Mouse (Mus musculus) heart, embryonic 14.5 days (tissue): ENCODE measurements around the gene Fnip2. TPM values are rescaled to one million over a fixed set of nuclear protein-coding genes. Genes with fewer than 3 reads are reported as not detected.
A peak's percentile ranks its signal among the peaks of the same experiment; 100 is the strongest.

Experiments used
- ATAC-seq: fragments of 200-750 bp; cut with Nextera tagmentation; 2 replicates; pipeline ENCODE4 v1.8.0; 2017; ENCODE audit warnings: low read depth, moderate TSS enrichment; ENCODE audit not compliant: insufficient number of reproducible peaks, insufficient read depth, low FRiP score
- H3K27ac ChIP-seq, 2 experiments: fragments of 200-500 bp in 1 of 2; fragments of 300-500 bp in 1 of 2; sonication (generic) in 1 of 2; replicated peaks in 1 of 2; 2 replicates each; pipeline ENCODE4 v1.5.1; 2012 to 2014; ENCODE audit warnings: low read depth in 2 of 2, low read length in 2 of 2, control low read depth in 1 of 2, mild to moderate bottlenecking in 1 of 2, mixed read lengths in 1 of 2; ENCODE audit not compliant: control insufficient read depth in 1 of 2, insufficient read depth in 1 of 2
- H3K27me3 ChIP-seq: fragments of 300-500 bp; sonication (generic); 2 replicates; pipeline ENCODE4 v1.6.1; 2014; ENCODE audit warnings: mild to moderate bottlenecking, low read length, control low read depth; ENCODE audit not compliant: control insufficient read depth, insufficient read depth
- H3K36me3 ChIP-seq: fragments of 300-500 bp; sonication (generic); 2 replicates; pipeline ENCODE4 v1.6.1; 2014; ENCODE audit warnings: mild to moderate bottlenecking, control low read depth, low read length, mixed read lengths; ENCODE audit not compliant: control insufficient read depth, insufficient read depth
- H3K4me1 ChIP-seq, 2 experiments: fragments of 200-500 bp in 1 of 2; fragments of 300-500 bp in 1 of 2; sonication (generic) in 1 of 2; 2 replicates each; pipeline ENCODE4 v1.6.1; 2012 to 2014; ENCODE audit warnings: low read length in 2 of 2, control low read depth in 1 of 2, mixed read lengths in 1 of 2; ENCODE audit not compliant: control insufficient read depth in 2 of 2, insufficient read depth in 2 of 2
- H3K4me2 ChIP-seq: fragments of 300-500 bp; sonication (generic); 2 replicates; pipeline ENCODE4 v1.6.1; 2014; ENCODE audit warnings: mild to moderate bottlenecking, low read length
- H3K4me3 ChIP-seq, 2 experiments: fragments of 200-500 bp in 1 of 2; fragments of 300-500 bp in 1 of 2; sonication (generic) in 1 of 2; 2 replicates each; pipeline ENCODE4 v1.5.1; 2012 to 2014; ENCODE audit warnings: low read length in 2 of 2, mild to moderate bottlenecking in 2 of 2, control low read depth in 1 of 2, low read depth in 1 of 2, moderate library complexity in 1 of 2; ENCODE audit not compliant: control insufficient read depth in 1 of 2, insufficient read depth in 1 of 2
- H3K9ac ChIP-seq: fragments of 300-500 bp; sonication (generic); 2 replicates; pipeline ENCODE4 v1.6.1; 2014; ENCODE audit warnings: mild to moderate bottlenecking, low read length
- H3K9me3 ChIP-seq: fragments of 300-500 bp; sonication (generic); 2 replicates; pipeline ENCODE4 v1.6.1; 2016; ENCODE audit warnings: low read length, control low read depth; ENCODE audit not compliant: control insufficient read depth
- WGBS: fragments of 180-500 bp; shearing (Covaris S2); extraction: QIAGEN DNeasy Blood & Tissue Kit; methylation state at CpG from one replicate; pipeline ENCODE4 v1.1.7; 2014; 5-methylcytosine and 5-hydroxymethylcytosine counted together
- polyA plus RNA-seq: library from polyadenylated mRNA; unstranded; fragments of >200 nt; fragmentation: Nextera tagmentation; extraction: Ambion mirVana; gene quantifications from 2 replicates; pipeline ENCODE4 v1.2.1, GENCODE M21; 2014

Gene Fnip2
- polyA plus RNA-seq, 1 experiment from 2014 or later = 4.3 TPM

DNA sequence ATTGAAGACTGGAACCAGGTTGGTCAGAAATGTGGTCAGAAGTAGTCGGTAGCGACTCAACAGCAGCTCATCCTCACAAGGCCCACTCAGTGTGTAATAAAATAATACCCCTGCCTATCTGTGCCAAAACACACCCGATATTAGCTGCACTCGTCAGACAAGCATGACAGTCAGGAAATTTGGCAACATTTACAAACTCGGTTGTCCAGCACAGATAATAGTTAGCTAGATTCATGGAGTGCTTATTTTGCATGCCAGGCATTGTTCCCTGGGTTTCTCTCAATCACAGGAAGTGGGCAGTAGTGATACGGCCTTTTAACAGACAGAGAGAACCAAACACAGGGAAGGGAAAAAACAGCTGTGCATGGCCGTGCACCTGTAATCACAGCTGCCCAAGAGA, 30.6 kb downstream of the Fnip2 start:
- H3K36me3 ChIP-seq = no peaks in the 10 kb centered on the region
- no peak overlapping the region; a peak in 1 of 4 replicates for H3K27ac ChIP-seq
- no peak overlapping the region for H3K9ac ChIP-seq
- H3K4me2 ChIP-seq = no peak overlapping the region
- peaks cover 9 to 16% of the 10 kb centered on the region in 2 experiments for H3K4me1 ChIP-seq
- H3K4me3 ChIP-seq = no peak overlapping the region
- ATAC-seq = no peak
- no peaks in the 10 kb centered on the region for H3K9me3 ChIP-seq
- no peaks in the 10 kb centered on the region for H3K27me3 ChIP-seq
- 63% methylated on average over 7 of the region's 7 CpGs for WGBS

- no peaks in the 10 kb centered on the region for H3K27me3 ChIP-seq
- H3K9me3 ChIP-seq = no peaks in the 10 kb centered on the region
- peak; percentile 77 for ATAC-seq
- H3K27ac ChIP-seq = peak overlapping the region; percentile 66 to 86
- 0 out of 4 replicates have a peak overlapping the region, but pooled peaks of 1 of the 2 experiments have one; percentile 11 for H3K4me3 ChIP-seq
- peaks cover 16 to 33% of the 10 kb centered on the region in 2 experiments for H3K4me1 ChIP-seq
- 15% methylated on average over 9 of the region's 9 CpGs for WGBS
- peak overlapping the region; percentile 51; the same call in 1 of the 2 replicates for H3K9ac ChIP-seq
- no peaks in the 10 kb centered on the region for H3K36me3 ChIP-seq
- H3K4me2 ChIP-seq = peak overlapping the region; percentile 58
Observed at GRCm38 (mm10) chr3:79531581-79532271, 35.9 kb downstream of the Fnip2 start.

- ATAC-seq = no peak
- no peak overlapping the region for H3K4me2 ChIP-seq
- no peaks in the 10 kb centered on the region for H3K36me3 ChIP-seq
- H3K4me3 ChIP-seq = no peak overlapping the region
- H3K27ac ChIP-seq = no peak overlapping the region
- 80% methylated on average over 6 of the region's 6 CpGs for WGBS
- H3K27me3 ChIP-seq = no peaks in the 10 kb centered on the region
- peaks cover 15 to 33% of the 10 kb centered on the region in 2 experiments for H3K4me1 ChIP-seq
- no peaks in the 10 kb centered on the region for H3K9me3 ChIP-seq
- no peak overlapping the region for H3K9ac ChIP-seq
Observed at GRCm38 (mm10) chr3:79529499-79530096, 38.0 kb downstream of the Fnip2 start.

- no peak overlapping the region for H3K4me2 ChIP-seq
- H3K4me1 ChIP-seq = peaks cover 15 to 33% of the 10 kb centered on the region in 2 experiments
- no peak overlapping the region for H3K27ac ChIP-seq
- no peak overlapping the region for H3K9ac ChIP-seq
- no peaks in the 10 kb centered on the region for H3K9me3 ChIP-seq
- H3K4me3 ChIP-seq = no peak overlapping the region
- WGBS = 45% methylated on average over 8 of the region's 8 CpGs
- no peaks in the 10 kb centered on the region for H3K27me3 ChIP-seq
- no peak for ATAC-seq
- H3K36me3 ChIP-seq = no peaks in the 10 kb centered on the region
Observed at GRCm38 (mm10) chr3:79528451-79528850, 39.1 kb downstream of the Fnip2 start.

GRCm38 (mm10) chr3:79527921-79528320, 39.7 kb downstream of the Fnip2 start:
- H3K27ac ChIP-seq = no peak overlapping the region
- H3K4me1 ChIP-seq = peaks cover 15 to 33% of the 10 kb centered on the region in 2 experiments
- no peak overlapping the region for H3K4me2 ChIP-seq
- whole genome bisulfite sequencing = 74% methylated on average over 8 of the region's 8 CpGs
- no peaks in the 10 kb centered on the region for H3K27me3 ChIP-seq
- H3K4me3 ChIP-seq = no peak overlapping the region
- no peaks in the 10 kb centered on the region for H3K36me3 ChIP-seq
- H3K9ac ChIP-seq = no peak overlapping the region
- no peaks in the 10 kb centered on the region for H3K9me3 ChIP-seq
- no peak for ATAC-seq

GRCm38 (mm10) chr3:79527521-79527920, 40.1 kb downstream of the Fnip2 start:
- H3K4me3 ChIP-seq = no peak overlapping the region
- H3K27me3 ChIP-seq = no peaks in the 10 kb centered on the region
- H3K27ac ChIP-seq = no peak overlapping the region
- H3K36me3 ChIP-seq = no peaks in the 10 kb centered on the region
- H3K4me1 ChIP-seq = peaks cover 15 to 32% of the 10 kb centered on the region in 2 experiments
- no peak overlapping the region for H3K9ac ChIP-seq
- WGBS = 68% methylated on average over 3 of the region's 3 CpGs
- ATAC-seq = no peak
- H3K9me3 ChIP-seq = no peaks in the 10 kb centered on the region
- no peak overlapping the region for H3K4me2 ChIP-seq

DNA sequence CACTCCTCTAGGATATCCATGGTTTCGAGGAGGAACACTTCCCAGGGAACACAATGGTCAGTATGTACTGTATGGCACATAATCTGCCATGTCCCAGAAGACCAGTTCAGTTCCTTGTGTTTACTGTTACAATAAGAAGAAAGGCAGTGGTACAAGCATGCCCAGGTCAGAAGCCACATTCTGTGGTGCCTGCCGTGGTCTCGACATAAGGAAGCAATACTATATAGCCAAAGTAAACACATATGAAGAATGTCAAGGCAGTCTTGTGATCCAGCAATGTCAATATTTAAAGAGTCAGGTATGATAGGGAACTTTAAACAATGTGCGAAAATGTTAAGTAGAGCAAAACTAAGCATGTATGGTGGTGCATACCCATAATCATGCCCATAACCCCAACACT, 44.2 kb downstream of the Fnip2 start:
- no peak overlapping the region for H3K4me2 ChIP-seq
- peaks cover 15 to 28% of the 10 kb centered on the region in 2 experiments for H3K4me1 ChIP-seq
- H3K4me3 ChIP-seq = no peak overlapping the region
- no peak overlapping the region for H3K27ac ChIP-seq
- H3K27me3 ChIP-seq = no peaks in the 10 kb centered on the region
- no peaks in the 10 kb centered on the region for H3K36me3 ChIP-seq
- WGBS = 77% methylated on average over 4 of the region's 4 CpGs
- H3K9ac ChIP-seq = no peak overlapping the region
- no peaks in the 10 kb centered on the region for H3K9me3 ChIP-seq
- ATAC-seq = no peak
